Comparison of ENCODE assay signal across 18 mouse cellular contexts in genomic region chr3:126690627-126691505, GRCm38 (mm10).
A peak's percentile ranks its signal among the peaks of the same experiment; 100 is the strongest.
DNase-seq lines count a peak whose midpoint lies in the region; ATAC-seq and TF ChIP-seq lines count a peak whose summit lies in the region.
"Had no signal": no experiment of that assay in that cellular context is flagged by ENCODE, and none has a peak within 500 bp of the region (broad histone marks: within the 10 kb centered on the region; RNA-seq: fewer than 3 reads in every experiment).

No protein-coding gene starts in this region.

- no peak for DNase-seq in gastrocnemius, adult 2 months
- DNase-seq in gastrocnemius, postnatal 14 days, result no peak
- peak; percentile 15 for DNase-seq in thymus, postnatal 4 days
- no peak for DNase-seq in thymus, adult 18-20 months
- no peak for DNase-seq in forebrain, embryonic 11.5 days (ENCODE audit: low spot score)
- DNase-seq in cerebellum, adult 18-20 months, result no peak
- DNase-seq in thymus, postnatal 25 days, result no peak
- DNase-seq: cerebellum, postnatal 10 days; heart, adult 2 months; heart, postnatal 14 days; kidney, postnatal 14 days; left cerebral cortex, postnatal 4 days; thymus, postnatal 14 days had no signal

- no peak overlapping the region for H3K4me2 ChIP-seq in forebrain, embryonic 11.5 days (ENCODE audit: low read depth, low read length, severe bottlenecking)
- H3K4me2 ChIP-seq: liver, embryonic 15.5 days; midbrain, embryonic 15.5 days had no signal

- H3K9me3 ChIP-seq in forebrain, embryonic 11.5 days (ENCODE audit: control insufficient read depth, low read length), result no peaks in the 10 kb centered on the region
- H3K9me3 ChIP-seq: embryonic facial prominence, embryonic 10.5 days; liver, embryonic 15.5 days; midbrain, embryonic 15.5 days had no signal

- H3K9ac ChIP-seq in forebrain, embryonic 11.5 days (ENCODE audit: low read length), result no peak overlapping the region
- H3K9ac ChIP-seq: liver, embryonic 15.5 days; midbrain, embryonic 15.5 days had no signal

- WGBS in forebrain, embryonic 11.5 days, result 87% methylated on average over 13 of the region's 13 CpGs

- H3K27ac ChIP-seq in gastrocnemius, adult 2 months, result peak overlapping the region; percentile 8; the same call in 1 of the 2 replicates
- no peak overlapping the region for H3K27ac ChIP-seq in forebrain, embryonic 11.5 days (ENCODE audit: low read depth, low read length)
- H3K27ac ChIP-seq: embryonic facial prominence, embryonic 10.5 days; heart, adult 2 months; hindbrain, postnatal 0 days; liver, embryonic 15.5 days; midbrain, embryonic 15.5 days had no signal

- peak; percentile 56 for ATAC-seq in inflammation-experienced regulatory T-cells, adult 6 months
- ATAC-seq in forebrain, embryonic 11.5 days (replicated peaks; ENCODE audit: low FRiP score), result no peak
- ATAC-seq: hindbrain, postnatal 0 days; midbrain, embryonic 15.5 days had no signal

- H3K27me3 ChIP-seq in forebrain, embryonic 11.5 days (ENCODE audit: control insufficient read depth, insufficient read depth, low read length), result no peaks in the 10 kb centered on the region
- H3K27me3 ChIP-seq: liver, embryonic 15.5 days; midbrain, embryonic 15.5 days had no signal

- H3K4me3 ChIP-seq in gastrocnemius, adult 2 months, result no peak overlapping the region
- no peak overlapping the region for H3K4me3 ChIP-seq in forebrain, embryonic 11.5 days (ENCODE audit: low read depth, low read length)
- H3K4me3 ChIP-seq: embryonic facial prominence, embryonic 10.5 days; heart, adult 2 months; liver, embryonic 15.5 days; midbrain, embryonic 15.5 days had no signal

- intact Hi-C loops in gastrocnemius, adult 2 months (cut with DNase I), result no loop called here
- intact Hi-C loops in gastrocnemius, postnatal 14 days (cut with DNase I; ENCODE audit: low total_unique reads), result no loop called here

- no peak for TF ChIP-seq CTCF in gastrocnemius, adult 2 months (IDR thresholded peaks at IDR 0.05)

- H3K4me1 ChIP-seq in forebrain, embryonic 11.5 days (replicated peaks; ENCODE audit: control insufficient read depth, insufficient read depth, low read length), result no peaks in the 10 kb centered on the region
- H3K4me1 ChIP-seq: liver, embryonic 15.5 days had no signal

- no peaks in the 10 kb centered on the region for H3K36me3 ChIP-seq in forebrain, embryonic 11.5 days (ENCODE audit: control insufficient read depth, insufficient read depth, low read length)
- H3K36me3 ChIP-seq: embryonic facial prominence, embryonic 10.5 days; liver, embryonic 15.5 days; midbrain, embryonic 15.5 days had no signal
